Mouse (Mus musculus) neural tube, embryonic 11.5 days (tissue): Measurements from ENCODE around the gene Lamtor2. TPM values are rescaled to one million over a fixed set of nuclear protein-coding genes. Genes with fewer than 3 reads are reported as not detected.

Experiments used
- ATAC-seq: fragments of 200-750 bp; cut with Nextera tagmentation; 2 replicates; pipeline ENCODE4 v1.8.0; 2017; ENCODE audit warnings: moderate number of reproducible peaks, mild to moderate bottlenecking, moderate TSS enrichment, moderate library complexity; ENCODE audit not compliant: insufficient read depth, low FRiP score, low TSS enrichment
- DNase-seq: peaks from one replicate; pipeline ENCODE4 v3.0.0-alpha.2; 2015; ENCODE audit warnings: low spot score
- H3K27ac ChIP-seq: fragments of 300-500 bp; sonication (generic); 2 replicates; pipeline ENCODE4 v1.5.1; 2014; ENCODE audit warnings: low read depth, mild to moderate bottlenecking, low read length
- H3K27me3 ChIP-seq: fragments of 300-500 bp; sonication (generic); 2 replicates; pipeline ENCODE4 v1.6.1; 2014; ENCODE audit warnings: mild to moderate bottlenecking, low read length, mixed read lengths; ENCODE audit not compliant: control insufficient read depth, insufficient read depth
- H3K36me3 ChIP-seq: fragments of 300-500 bp; sonication (generic); 2 replicates; pipeline ENCODE4 v1.6.1; 2014; ENCODE audit warnings: mild to moderate bottlenecking, low read length, moderate library complexity, mixed read lengths; ENCODE audit not compliant: control insufficient read depth, insufficient read depth
- H3K4me1 ChIP-seq: fragments of 300-500 bp; sonication (generic); 2 replicates; pipeline ENCODE4 v1.6.1; 2014; ENCODE audit warnings: low read length, mixed read lengths; ENCODE audit not compliant: control insufficient read depth, insufficient read depth
- H3K4me2 ChIP-seq: fragments of 300-500 bp; sonication (generic); 2 replicates; pipeline ENCODE4 v1.6.1; 2014; ENCODE audit warnings: low read depth, mild to moderate bottlenecking, moderate library complexity
- H3K4me3 ChIP-seq: fragments of 300-500 bp; sonication (generic); 2 replicates; pipeline ENCODE4 v1.5.1; 2014; ENCODE audit warnings: low read depth, low read length
- H3K9ac ChIP-seq: fragments of 300-500 bp; sonication (generic); 2 replicates; pipeline ENCODE4 v1.6.1; 2014; ENCODE audit warnings: mild to moderate bottlenecking, low read length
- H3K9me3 ChIP-seq: fragments of 300-500 bp; sonication (generic); 2 replicates; pipeline ENCODE4 v1.6.1; 2016; ENCODE audit warnings: low read length; ENCODE audit not compliant: control insufficient read depth
- WGBS: fragments of 180-500 bp; shearing (Covaris S2); extraction: QIAGEN DNeasy Blood & Tissue Kit; methylation state at CpG from one replicate; pipeline ENCODE4 v1.1.7; 2014; 5-methylcytosine and 5-hydroxymethylcytosine counted together
- polyA plus RNA-seq: library from polyadenylated mRNA; unstranded; fragments of >200 nt; fragmentation: Nextera tagmentation; extraction: Ambion mirVana; gene quantifications from 2 replicates; pipeline ENCODE4 v1.2.1, GENCODE M21; 2014

The Lamtor2 gene
- polyA plus RNA-seq, 1 experiment from 2014 or later, result 98.4 TPM

GRCm38 (mm10) chr3:88516407-88516806 is 36.5 kb downstream of the Lamtor2 start:
- Histone ChIP-seq H3K9me3 (no peaks in the 10 kb centered on the region), H3K9ac (no peak overlapping the region), H3K36me3 (no peaks in the 10 kb centered on the region), H3K4me1 (no peaks in the 10 kb centered on the region), H3K4me3 (no peak overlapping the region), H3K27ac (no peak overlapping the region), H3K27me3 (no peaks in the 10 kb centered on the region), H3K4me2 (no peak overlapping the region)
- DNase-seq, result no peak
- ATAC-seq, result no peak
- 78% methylated on average over 2 of the region's 2 CpGs for WGBS

GRCm38 (mm10) chr3:88515095-88515386 is 37.8 kb downstream of the Lamtor2 start:
- Histone ChIP-seq H3K9ac (no peak overlapping the region), H3K27ac (no peak overlapping the region), H3K4me1 (no peaks in the 10 kb centered on the region), H3K9me3 (no peaks in the 10 kb centered on the region), H3K36me3 (no peaks in the 10 kb centered on the region), H3K4me2 (no peak overlapping the region), H3K27me3 (no peaks in the 10 kb centered on the region), H3K4me3 (no peak overlapping the region)
- WGBS, result 95% methylated on average over 2 of the region's 2 CpGs
- DNase-seq, result no peak
- ATAC-seq, result no peak

GRCm38 (mm10) chr3:88514231-88515094 is 38.4 kb downstream of the Lamtor2 start:
- DNase-seq, result no peak
- no peak overlapping the region for H3K27ac ChIP-seq
- H3K4me3 ChIP-seq, result no peak overlapping the region
- H3K36me3 ChIP-seq, result no peaks in the 10 kb centered on the region
- H3K9ac ChIP-seq, result no peak overlapping the region
- no peak overlapping the region for H3K4me2 ChIP-seq
- no peaks in the 10 kb centered on the region for H3K9me3 ChIP-seq
- H3K4me1 ChIP-seq, result peaks cover 4% of the 10 kb centered on the region
- H3K27me3 ChIP-seq, result no peaks in the 10 kb centered on the region
- 78% methylated on average over 10 of the region's 10 CpGs for WGBS
- no peak for ATAC-seq

GRCm38 (mm10) chr3:88513546-88514115 is 39.2 kb downstream of the Lamtor2 start:
- ATAC-seq (no peak), DNase-seq (no peak)
- WGBS, result 84% methylated on average over 7 of the region's 7 CpGs
- Histone ChIP-seq H3K9me3 (no peaks in the 10 kb centered on the region), H3K4me1 (peaks cover 7% of the 10 kb centered on the region), H3K9ac (no peak overlapping the region), H3K4me3 (no peak overlapping the region), H3K27ac (no peak overlapping the region), H3K36me3 (no peaks in the 10 kb centered on the region), H3K4me2 (no peak overlapping the region), H3K27me3 (no peaks in the 10 kb centered on the region)

GRCm38 (mm10) chr3:88512896-88513545 is 39.9 kb downstream of the Lamtor2 start:
- no peaks in the 10 kb centered on the region for H3K36me3 ChIP-seq
- no peak overlapping the region for H3K4me2 ChIP-seq
- no peak overlapping the region for H3K27ac ChIP-seq
- 49% methylated on average over 12 of the region's 15 CpGs for whole genome bisulfite sequencing
- H3K4me1 ChIP-seq, result peaks cover 7% of the 10 kb centered on the region
- no peaks in the 10 kb centered on the region for H3K9me3 ChIP-seq
- ATAC-seq (no peak), DNase-seq (no peak)
- H3K9ac ChIP-seq, result no peak overlapping the region
- H3K27me3 ChIP-seq, result no peaks in the 10 kb centered on the region
- no peak overlapping the region for H3K4me3 ChIP-seq

- no peaks in the 10 kb centered on the region for H3K9me3 ChIP-seq
- peaks cover 7% of the 10 kb centered on the region for H3K4me1 ChIP-seq
- no peak overlapping the region for H3K27ac ChIP-seq
- H3K27me3 ChIP-seq, result no peaks in the 10 kb centered on the region
- no peak overlapping the region for H3K4me2 ChIP-seq
- ATAC-seq (no peak), DNase-seq (no peak)
- H3K36me3 ChIP-seq, result no peaks in the 10 kb centered on the region
- H3K4me3 ChIP-seq, result no peak overlapping the region
- no peak overlapping the region for H3K9ac ChIP-seq
- WGBS, result 54% methylated on average over 6 of the region's 6 CpGs
Observed at GRCm38 (mm10) chr3:88512141-88512895, 40.6 kb downstream of the Lamtor2 start.

- 66% methylated on average over 4 of the region's 4 CpGs for WGBS
Observed at GRCm38 (mm10) chr3:88511559-88511958, 41.3 kb downstream of the Lamtor2 start.

GRCm38 (mm10) chr3:88510421-88511289 is 42.2 kb downstream of the Lamtor2 start:
- H3K4me2 ChIP-seq, result peak overlapping the region; percentile 36

More at GRCm38 (mm10) chr3:88511559-88511958, 41.3 kb downstream of the Lamtor2 start:
- no peaks in the 10 kb centered on the region for H3K9me3 ChIP-seq
- no peak for ATAC-seq
- no peak overlapping the region for H3K9ac ChIP-seq
- H3K4me1 ChIP-seq, result peaks cover 7% of the 10 kb centered on the region
- DNase-seq, result no peak
- H3K4me3 ChIP-seq, result no peak overlapping the region
- no peaks in the 10 kb centered on the region for H3K36me3 ChIP-seq
- no peaks in the 10 kb centered on the region for H3K27me3 ChIP-seq
- no peak overlapping the region for H3K4me2 ChIP-seq
- H3K27ac ChIP-seq, result no peak overlapping the region

More at GRCm38 (mm10) chr3:88510421-88511289, 42.2 kb downstream of the Lamtor2 start:
- Histone ChIP-seq H3K36me3 (no peaks in the 10 kb centered on the region), H3K4me3 (peak overlapping the region; percentile 18), H3K27ac (peak overlapping the region; percentile 64), H3K4me1 (peaks cover 7% of the 10 kb centered on the region), H3K9me3 (no peaks in the 10 kb centered on the region), H3K27me3 (no peaks in the 10 kb centered on the region), H3K9ac (peak overlapping the region; percentile 56)
- 57% methylated on average over 13 of the region's 13 CpGs for WGBS
- ATAC-seq (no peak), DNase-seq (no peak)
